24 mouse cellular contexts compared by ENCODE assay signal in the genomic region with DNA sequence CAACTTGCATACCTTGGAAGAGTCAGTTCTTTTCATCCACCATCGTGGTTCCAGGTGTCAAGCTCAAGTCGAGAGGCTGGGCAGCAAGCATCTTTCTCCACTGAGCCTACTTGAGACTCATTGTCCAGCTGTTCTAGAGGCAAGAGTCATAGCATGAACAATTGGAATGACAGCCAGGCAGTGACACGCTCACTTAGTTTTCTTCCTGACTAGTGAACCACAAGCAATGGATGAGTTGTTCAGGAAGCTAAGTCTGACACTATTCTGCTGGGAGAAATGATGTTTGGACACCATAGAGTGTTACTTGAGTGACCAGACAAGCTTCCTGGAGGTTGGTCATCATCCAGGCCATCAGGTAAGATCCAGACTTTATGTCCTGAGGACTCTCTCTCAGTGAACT. TPM values are rescaled to one million over a fixed set of nuclear protein-coding genes. Genes with fewer than 3 reads are reported as not detected.
A peak's percentile ranks its signal among the peaks of the same experiment; 100 is the strongest.
DNase-seq lines count a peak whose midpoint lies in the region; ATAC-seq and TF ChIP-seq lines count a peak whose summit lies in the region.
"Had no signal": no experiment of that assay in that cellular context is flagged by ENCODE, and none has a peak within 500 bp of the region (broad histone marks: within the 10 kb centered on the region; RNA-seq: fewer than 3 reads in every experiment).

No protein-coding gene starts in this region.

- no peak overlapping the region for H3K4me2 ChIP-seq in lung, embryonic 14.5 days
- H3K4me2 ChIP-seq: embryonic facial prominence, embryonic 12.5 days; forebrain, embryonic 13.5 days; heart, embryonic 11.5 days; hindbrain, embryonic 12.5 days; hindbrain, embryonic 15.5 days had no signal

- no peaks in the 10 kb centered on the region for H3K36me3 ChIP-seq in lung, embryonic 14.5 days (ENCODE audit: insufficient read depth)
- H3K36me3 ChIP-seq: embryonic facial prominence, embryonic 12.5 days; hindbrain, embryonic 12.5 days; hindbrain, embryonic 15.5 days had no signal

- no peak for ATAC-seq in lung, embryonic 14.5 days (ENCODE audit: insufficient read depth)
- ATAC-seq: Patski had no signal

- H3K4me1 ChIP-seq in lung, embryonic 14.5 days (ENCODE audit: insufficient read depth) = no peaks in the 10 kb centered on the region
- H3K4me1 ChIP-seq: embryonic facial prominence, embryonic 12.5 days; forebrain, embryonic 13.5 days; hindbrain, embryonic 12.5 days; hindbrain, embryonic 15.5 days had no signal

- peak; percentile 10 for DNase-seq in lung, embryonic 14.5 days
- no peak for DNase-seq in lung, postnatal 10 days
- DNase-seq in Muller cell, postnatal 12 days (ENCODE audit: inconsistent ontology term) = peak; percentile 61
- peak; percentile 67 for DNase-seq in retina, embryonic 14.5 days (ENCODE audit: low spot score)
- DNase-seq in right cerebral cortex, postnatal 14 days = no peak
- DNase-seq in embryo, embryonic 9.5 days (ENCODE audit: extremely low spot score) = no peak
- DNase-seq: adrenal gland, postnatal 10 days; adrenal gland, postnatal 36 days; cerebellum, adult 11 months; cerebellum, adult 8-10 months; cerebellum, postnatal 10 days; cerebellum, postnatal 36 days; embryo, embryonic 11 days; forebrain, postnatal 0 days; gastrocnemius, adult 2 months; gastrocnemius, postnatal 14 days; heart, adult 11 months had no signal

- H3K9ac ChIP-seq in lung, embryonic 14.5 days = no peak overlapping the region
- H3K9ac ChIP-seq: embryonic facial prominence, embryonic 12.5 days; forebrain, embryonic 13.5 days; forebrain, postnatal 0 days; hindbrain, embryonic 12.5 days; hindbrain, embryonic 15.5 days had no signal

- no peaks in the 10 kb centered on the region for H3K9me3 ChIP-seq in lung, embryonic 14.5 days (ENCODE audit: low read depth, low read length)
- H3K9me3 ChIP-seq: embryonic facial prominence, embryonic 12.5 days; forebrain, embryonic 13.5 days; hindbrain, embryonic 12.5 days; hindbrain, embryonic 15.5 days had no signal

- 55% methylated on average over 3 of the region's 3 CpGs for WGBS in lung, embryonic 14.5 days

- no peak overlapping the region for H3K4me3 ChIP-seq in lung, embryonic 14.5 days (ENCODE audit: low read depth, low read length)
- H3K4me3 ChIP-seq: embryonic facial prominence, embryonic 12.5 days; erythroblast, embryonic 14.5 days; forebrain, embryonic 13.5 days; gastrocnemius, adult 2 months; hindbrain, embryonic 12.5 days; hindbrain, embryonic 15.5 days had no signal

- no peak overlapping the region for H3K27ac ChIP-seq in lung, embryonic 14.5 days (ENCODE audit: low read depth)
- H3K27ac ChIP-seq: embryonic facial prominence, embryonic 12.5 days; forebrain, embryonic 13.5 days; gastrocnemius, adult 2 months; hindbrain, embryonic 12.5 days; hindbrain, embryonic 15.5 days had no signal

- H3K27me3 ChIP-seq in lung, embryonic 14.5 days (ENCODE audit: insufficient read depth, low read length) = no peaks in the 10 kb centered on the region
- H3K27me3 ChIP-seq: embryonic facial prominence, embryonic 12.5 days; forebrain, embryonic 13.5 days; hindbrain, embryonic 12.5 days; hindbrain, embryonic 15.5 days had no signal

- no peak for TF ChIP-seq CTCF in lung, embryonic 14.5 days (IDR thresholded peaks at IDR 0.05; ENCODE audit: low read depth)

RNA-seq across cellular contexts. Expression of gene Thumpd2, which starts 24.0 kb away (rescaled TPM):
- 14.6 and 16.1 TPM in 2 replicates for polyA plus RNA-seq in lung, embryonic 14.5 days (2014; fragmentation: Nextera tagmentation; extraction: Ambion mirVana)
- polyA plus RNA-seq: erythroblast, embryonic 14.5 days had no signal

Comparison
In these comparisons a context has a peak if more than half of its experiments do, and no peak if none do; other contexts are left out.
1. DNase-seq: peak in lung, embryonic 14.5 days (single experiment), Muller cell, postnatal 12 days (single experiment) and retina, embryonic 14.5 days (single experiment); none in lung, postnatal 10 days (single experiment), right cerebral cortex, postnatal 14 days (single experiment) and embryo, embryonic 9.5 days (single experiment).